Mouse (Mus musculus): ENCODE measurements around the gene Arhgap9. TPM values are rescaled to one million over a fixed set of nuclear protein-coding genes. Genes with fewer than 3 reads are reported as not detected.

Arhgap9 gene
- polyA plus RNA-seq, 1 experiment from 2014 or later: 2.2 TPM

DNA sequence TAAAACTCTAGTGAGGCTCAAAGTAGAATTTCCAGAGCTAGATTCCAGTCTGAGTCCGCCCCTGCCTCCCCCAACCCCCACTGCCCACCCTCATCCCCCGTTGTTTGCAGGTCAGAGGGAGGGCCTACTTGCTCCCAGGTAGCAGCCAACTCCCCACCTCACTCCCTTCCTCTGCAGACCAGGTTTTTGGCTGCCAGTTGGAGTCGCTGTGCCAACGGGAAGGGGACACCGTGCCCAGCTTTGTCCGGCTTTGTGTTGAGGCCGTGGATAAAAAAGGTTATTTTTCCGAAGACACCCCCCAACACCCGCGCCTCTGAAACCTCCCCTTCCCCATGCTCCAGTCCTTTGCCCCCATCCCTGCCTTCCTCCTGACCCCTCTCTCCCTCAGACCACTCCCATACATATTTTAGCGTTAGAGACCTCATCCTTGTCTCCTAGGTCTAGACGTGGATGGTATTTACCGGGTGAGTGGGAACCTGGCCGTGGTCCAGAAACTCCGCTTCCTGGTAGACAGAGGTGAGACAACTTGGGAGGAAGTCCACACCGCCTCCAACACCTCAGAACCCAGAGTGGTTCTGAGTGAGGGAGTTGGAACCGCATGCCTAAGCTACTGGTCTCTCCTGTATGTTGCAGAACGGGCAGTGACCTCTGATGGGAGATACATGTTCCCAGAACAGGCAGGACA lies 5.8 kb downstream of the Arhgap9 start:
- H3K9me3 ChIP-seq (replicated peaks): no peaks in the 10 kb centered on the region
- peaks cover 93% of the 10 kb centered on the region for H3K27me3 ChIP-seq
- ATAC-seq (ENCODE audit: low FRiP score): no peak
- 46% methylated on average over 18 of the region's 18 CpGs for WGBS
- no peak overlapping the region for H3K9ac ChIP-seq
- H3K27ac ChIP-seq: no peak overlapping the region
- no peak overlapping the region for H3K4me2 ChIP-seq (replicated peaks)
- peaks cover 18% of the 10 kb centered on the region for H3K4me1 ChIP-seq
- H3K36me3 ChIP-seq: no peaks in the 10 kb centered on the region
- H3K4me3 ChIP-seq: no peak overlapping the region

GRCm38 (mm10) chr10:127330212-127330611 lies 8.4 kb downstream of the Arhgap9 start:
- WGBS: 75% methylated on average over 7 of the region's 7 CpGs
- H3K4me1 ChIP-seq: peaks cover 18% of the 10 kb centered on the region

GRCm38 (mm10) chr10:127332211-127332874 lies 10.6 kb downstream of the Arhgap9 start:
- Histone ChIP-seq H3K4me1 (peaks cover 3% of the 10 kb centered on the region; the same call in 1 of the 2 replicates), H3K9me3 (replicated peaks) (no peaks in the 10 kb centered on the region), H3K27ac (no peak overlapping the region), H3K36me3 (no peaks in the 10 kb centered on the region), H3K9ac (peak overlapping the region; percentile 32; the same call in 1 of the 2 replicates), H3K4me2 (replicated peaks) (peak overlapping the region; percentile 46), H3K4me3 (peak overlapping the region; percentile 16; the same call in 1 of the 2 replicates), H3K27me3 (peaks cover 48% of the 10 kb centered on the region)
- WGBS: 32% methylated on average over 31 of the region's 31 CpGs
- ATAC-seq (ENCODE audit: low FRiP score): 0 out of 2 replicates have a peak, but pooled peaks have one; percentile 24

More at GRCm38 (mm10) chr10:127330212-127330611, 8.4 kb downstream of the Arhgap9 start:
- Histone ChIP-seq H3K4me3 (no peak overlapping the region), H3K27ac (no peak overlapping the region), H3K4me2 (replicated peaks) (no peak overlapping the region), H3K36me3 (no peaks in the 10 kb centered on the region), H3K9me3 (replicated peaks) (no peaks in the 10 kb centered on the region), H3K27me3 (peaks cover 69% of the 10 kb centered on the region), H3K9ac (no peak overlapping the region)
- ATAC-seq (ENCODE audit: low FRiP score): no peak

DNA sequence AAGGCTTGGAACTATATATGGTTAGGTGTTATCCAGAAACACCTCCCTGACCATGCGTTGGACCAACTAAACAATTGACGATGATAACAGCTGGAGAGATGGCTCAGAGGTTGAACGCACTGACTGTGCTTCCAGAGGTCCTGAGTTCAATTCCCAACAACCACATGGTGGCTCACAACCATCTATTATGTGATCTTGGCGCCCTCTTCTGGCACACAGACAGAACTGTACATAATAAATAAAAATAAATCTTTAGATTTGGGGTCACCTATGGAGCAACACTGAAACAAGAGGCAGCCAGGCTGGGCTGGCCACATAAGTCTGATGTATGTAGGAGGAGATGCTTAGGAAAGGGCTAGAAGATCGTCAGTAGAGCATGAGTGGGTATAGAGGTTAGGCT lies 11.4 kb downstream of the Arhgap9 start:
- Histone ChIP-seq H3K36me3 (no peaks in the 10 kb centered on the region), H3K4me2 (replicated peaks) (no peak overlapping the region), H3K4me3 (no peak overlapping the region), H3K9me3 (replicated peaks) (no peaks in the 10 kb centered on the region), H3K27me3 (peaks cover 47% of the 10 kb centered on the region), H3K4me1 (peaks cover 5% of the 10 kb centered on the region; the same call in 1 of the 2 replicates), H3K9ac (no peak overlapping the region), H3K27ac (no peak overlapping the region)
- ATAC-seq (ENCODE audit: low FRiP score): no peak
- WGBS: 65% methylated on average over 5 of the region's 5 CpGs

GRCm38 (mm10) chr10:127335271-127335670 lies 13.5 kb downstream of the Arhgap9 start:
- Histone ChIP-seq H3K4me2 (replicated peaks) (no peak overlapping the region), H3K27ac (no peak overlapping the region), H3K9me3 (replicated peaks) (no peaks in the 10 kb centered on the region), H3K36me3 (no peaks in the 10 kb centered on the region), H3K27me3 (peaks cover 37% of the 10 kb centered on the region), H3K4me1 (peaks cover 19% of the 10 kb centered on the region), H3K9ac (no peak overlapping the region), H3K4me3 (no peak overlapping the region)
- WGBS: 60% methylated on average over 1 of the region's 1 CpGs
- no peak for ATAC-seq (ENCODE audit: low FRiP score)

GRCm38 (mm10) chr10:127336952-127337351 lies 15.2 kb downstream of the Arhgap9 start:
- Histone ChIP-seq H3K27ac (no peak overlapping the region), H3K9me3 (replicated peaks) (no peaks in the 10 kb centered on the region), H3K4me1 (peaks cover 34% of the 10 kb centered on the region), H3K4me2 (replicated peaks) (no peak overlapping the region), H3K9ac (no peak overlapping the region), H3K4me3 (no peak overlapping the region), H3K27me3 (peaks cover 41% of the 10 kb centered on the region), H3K36me3 (no peaks in the 10 kb centered on the region)
- ATAC-seq (ENCODE audit: low FRiP score): no peak
- 64% methylated on average over 5 of the region's 5 CpGs for WGBS

DNA sequence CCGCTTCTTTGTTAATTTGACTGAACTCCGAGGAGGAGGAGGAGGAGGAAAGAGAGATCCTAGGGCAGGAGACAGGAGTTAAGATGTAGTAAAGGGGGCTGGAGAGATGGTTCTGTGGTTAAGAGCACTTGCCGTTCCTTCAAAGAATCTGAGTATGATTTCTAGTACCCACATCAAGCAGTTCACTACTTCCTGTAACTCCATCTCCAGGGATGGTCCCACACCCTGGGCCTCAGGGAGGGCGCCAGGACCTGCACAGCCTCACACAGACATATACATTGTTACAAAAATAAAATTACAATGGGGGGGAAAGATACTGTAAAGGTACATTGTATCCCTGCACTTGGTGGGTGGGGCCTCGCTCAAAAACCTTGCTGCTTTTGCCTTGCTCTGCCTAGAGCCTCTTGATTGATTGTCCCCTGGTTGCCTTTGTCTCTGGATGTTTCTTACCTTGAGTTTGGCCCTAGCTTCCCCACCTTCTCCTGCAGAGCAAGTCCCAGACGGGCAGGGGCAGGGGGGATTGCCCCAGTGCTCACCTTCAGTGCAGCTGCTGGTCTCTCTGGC lies 15.9 kb downstream of the Arhgap9 start:
- 82% methylated on average over 6 of the region's 6 CpGs for WGBS
- Histone ChIP-seq H3K4me3 (no peak overlapping the region), H3K27ac (no peak overlapping the region; the same call in 1 of the 2 replicates), H3K27me3 (peaks cover 38% of the 10 kb centered on the region), H3K4me1 (peaks cover 37% of the 10 kb centered on the region), H3K9ac (no peak overlapping the region), H3K9me3 (replicated peaks) (no peaks in the 10 kb centered on the region), H3K36me3 (no peaks in the 10 kb centered on the region), H3K4me2 (replicated peaks) (no peak overlapping the region)
- ATAC-seq (ENCODE audit: low FRiP score): no peak

DNA sequence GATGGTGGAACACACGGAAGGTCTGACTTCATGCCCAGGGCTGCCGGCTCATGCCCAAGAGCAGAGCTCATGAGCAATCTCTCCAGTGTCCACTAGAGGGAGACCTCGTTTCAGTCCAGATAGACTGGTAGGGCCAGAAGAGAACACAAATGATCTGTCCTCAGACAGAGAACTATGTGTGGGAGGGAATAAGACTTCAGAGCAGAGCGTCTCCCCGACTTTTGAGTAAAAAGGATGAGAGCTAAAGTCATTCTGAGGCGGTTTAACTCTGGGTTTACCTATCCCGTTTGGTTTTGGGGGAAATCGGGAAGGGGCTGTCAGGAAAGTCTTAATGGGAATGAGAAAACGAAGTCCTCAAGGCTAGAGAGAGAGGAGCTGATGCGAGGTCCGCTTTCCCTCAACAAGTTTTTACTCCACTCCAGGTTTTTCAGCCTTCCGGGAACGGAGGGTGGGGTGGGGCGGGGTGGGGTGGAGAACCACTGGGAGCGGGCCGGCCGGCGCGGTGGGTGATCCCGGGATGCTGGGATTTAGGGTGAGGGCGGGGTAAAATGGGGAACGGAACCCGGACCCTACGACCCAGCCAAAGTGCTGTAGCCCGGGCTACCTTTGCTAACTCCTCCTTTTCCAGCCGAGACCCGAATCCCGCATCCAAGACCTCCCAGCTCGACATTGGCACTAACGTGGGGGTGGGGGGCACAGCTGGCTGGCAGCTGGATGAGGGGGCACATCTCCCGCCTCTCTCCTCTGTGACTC lies 17.3 kb downstream of the Arhgap9 start:
- Histone ChIP-seq H3K27me3 (peaks cover 38% of the 10 kb centered on the region), H3K9ac (peak overlapping the region; percentile 39; the same call in 1 of the 2 replicates), H3K4me1 (peaks cover 37% of the 10 kb centered on the region), H3K9me3 (replicated peaks) (no peaks in the 10 kb centered on the region), H3K4me3 (peak overlapping the region; percentile 40), H3K4me2 (replicated peaks) (peak overlapping the region; percentile 66), H3K27ac (peak overlapping the region; percentile 48; the same call in 1 of the 2 replicates), H3K36me3 (no peaks in the 10 kb centered on the region)
- ATAC-seq (ENCODE audit: low FRiP score): peak; percentile 72
- WGBS: under 1% methylated on average over 31 of the region's 31 CpGs

- Histone ChIP-seq H3K9me3 (replicated peaks) (no peaks in the 10 kb centered on the region), H3K4me3 (peak overlapping the region; percentile 40), H3K9ac (peak overlapping the region; percentile 51), H3K36me3 (no peaks in the 10 kb centered on the region), H3K27ac (peak overlapping the region; percentile 71; the same call in 1 of the 2 replicates), H3K4me2 (replicated peaks) (peak overlapping the region; percentile 66), H3K4me1 (peaks cover 37% of the 10 kb centered on the region), H3K27me3 (peaks cover 38% of the 10 kb centered on the region)
- peak; percentile 20 for ATAC-seq (ENCODE audit: low FRiP score)
- 1% methylated on average over 42 of the region's 42 CpGs for WGBS
Measured at GRCm38 (mm10) chr10:127339683-127340576, 18.2 kb downstream of the Arhgap9 start.

DNA sequence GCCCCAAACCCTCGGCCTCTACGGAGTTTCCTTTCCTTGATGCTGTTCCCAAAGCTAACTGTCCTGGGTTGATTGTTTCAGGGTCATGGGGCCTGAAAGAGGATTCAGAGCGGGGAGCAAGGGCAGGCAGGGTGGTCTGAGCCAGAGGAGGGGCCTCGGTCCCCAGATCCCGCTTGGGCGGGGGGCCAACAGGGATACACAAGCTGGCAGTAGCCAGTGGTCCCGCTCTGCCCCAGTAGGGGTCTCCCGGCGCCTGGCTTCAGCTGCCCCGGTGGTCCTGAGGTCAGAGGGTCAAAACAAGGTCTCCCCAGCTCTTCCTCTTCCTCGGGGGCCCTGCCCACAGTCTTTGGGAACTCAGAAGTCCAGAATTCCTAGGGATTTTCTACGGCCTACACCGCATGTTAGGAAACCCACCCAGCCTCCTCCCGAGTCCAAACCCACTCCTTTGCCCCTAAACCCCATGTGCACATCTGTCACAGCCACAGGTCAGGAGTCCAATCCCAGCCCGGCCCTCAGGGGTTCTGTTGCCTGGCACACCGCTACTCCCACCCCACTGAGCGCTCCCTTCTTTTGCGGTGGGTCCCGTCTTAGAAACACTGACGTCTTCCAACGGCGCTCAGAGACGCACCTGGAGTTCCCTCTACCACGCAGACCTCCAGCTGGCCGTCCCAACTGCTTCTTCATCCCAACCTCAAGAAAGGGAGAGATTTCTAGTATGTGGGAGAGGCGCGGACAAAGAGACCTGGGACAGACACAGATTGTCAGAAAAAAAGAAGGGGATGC lies 19.0 kb downstream of the Arhgap9 start:
- H3K4me2 ChIP-seq (replicated peaks): peak overlapping the region; percentile 66
- H3K4me3 ChIP-seq: peak overlapping the region; percentile 40
- peaks cover 37% of the 10 kb centered on the region for H3K4me1 ChIP-seq
- H3K36me3 ChIP-seq: no peaks in the 10 kb centered on the region
- H3K27ac ChIP-seq: peak overlapping the region; percentile 71
- H3K9me3 ChIP-seq (replicated peaks): no peaks in the 10 kb centered on the region
- peaks cover 38% of the 10 kb centered on the region for H3K27me3 ChIP-seq
- ATAC-seq (ENCODE audit: low FRiP score): no peak
- peak overlapping the region; percentile 51 for H3K9ac ChIP-seq
- under 1% methylated on average over 27 of the region's 27 CpGs for whole genome bisulfite sequencing

DNA sequence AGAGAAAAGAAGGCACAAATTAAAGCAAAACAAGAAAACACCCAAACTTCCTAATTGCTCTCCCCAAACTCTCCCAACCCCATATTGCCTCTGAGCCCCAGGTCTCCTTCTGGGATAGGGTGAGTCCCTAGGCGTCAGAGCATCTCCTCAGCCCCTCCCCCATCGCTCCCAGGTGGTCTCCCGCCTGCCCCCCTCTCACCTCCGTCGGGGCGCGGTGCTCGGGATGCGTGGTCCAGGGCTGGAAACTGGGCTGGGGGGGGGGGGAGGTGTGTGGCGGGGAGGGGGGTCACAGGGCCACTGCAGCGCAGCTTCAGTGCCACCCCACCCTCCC lies 19.6 kb downstream of the Arhgap9 start:
- peak overlapping the region; percentile 66 for H3K4me2 ChIP-seq (replicated peaks)
- H3K36me3 ChIP-seq: no peaks in the 10 kb centered on the region
- H3K9me3 ChIP-seq (replicated peaks): no peaks in the 10 kb centered on the region
- 0% methylated on average over 2 of the region's 11 CpGs for WGBS
- H3K27me3 ChIP-seq: peaks cover 38% of the 10 kb centered on the region
- ATAC-seq (ENCODE audit: low FRiP score): no peak
- peak overlapping the region; percentile 8; the same call in 1 of the 2 replicates for H3K9ac ChIP-seq
- peaks cover 37% of the 10 kb centered on the region for H3K4me1 ChIP-seq
- peak overlapping the region; percentile 40 for H3K4me3 ChIP-seq
- peak overlapping the region; percentile 48; the same call in 1 of the 2 replicates for H3K27ac ChIP-seq

Measured in hindbrain, embryonic 12.5 days (tissue).